Mouse (Mus musculus): ENCODE data around the gene Galc. TPM values are rescaled to one million over a fixed set of nuclear protein-coding genes. Genes with fewer than 3 reads are reported as not detected.

Gene Galc
- polyA plus RNA-seq, 1 experiment from 2014 or later, result 10.6 TPM

DNA sequence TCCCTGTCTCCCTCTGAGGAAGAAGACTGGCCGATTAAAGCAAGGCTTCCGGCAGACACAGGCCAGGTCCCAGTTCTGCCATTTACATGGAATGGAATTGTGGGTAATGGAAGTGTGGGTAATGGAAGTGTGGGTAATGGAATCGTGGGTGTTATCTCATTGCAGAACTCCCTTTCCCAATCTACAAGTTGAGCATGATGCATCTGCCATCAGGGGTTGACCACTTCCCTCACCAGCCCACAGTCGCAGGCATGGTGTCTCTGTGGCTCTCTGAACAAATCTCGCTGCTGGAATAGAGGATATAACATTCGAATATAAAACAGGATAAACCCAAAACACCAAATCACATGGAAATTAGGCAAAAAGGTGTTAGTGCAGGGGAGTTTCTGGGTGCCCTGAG, 48.8 kb downstream of the Galc start:
- no peak overlapping the region for H3K27ac ChIP-seq (ENCODE audit: low read depth)
- no peak overlapping the region for H3K4me2 ChIP-seq
- 84% methylated on average over 6 of the region's 6 CpGs for WGBS
- 0 out of 2 replicates have a peak, but pooled peaks cover 6% of the 10 kb centered on the region for H3K36me3 ChIP-seq (ENCODE audit: insufficient read depth)
- no peak for TF ChIP-seq CTCF (IDR thresholded peaks at IDR 0.05; ENCODE audit: low read depth)
- no peak overlapping the region for H3K4me3 ChIP-seq (ENCODE audit: low read depth, low read length)
- H3K27me3 ChIP-seq (ENCODE audit: insufficient read depth, low read length), result no peaks in the 10 kb centered on the region
- ATAC-seq (ENCODE audit: insufficient read depth) (no peak), DNase-seq (no peak)
- H3K4me1 ChIP-seq (ENCODE audit: insufficient read depth), result no peaks in the 10 kb centered on the region
- no peak overlapping the region for H3K9ac ChIP-seq
- H3K9me3 ChIP-seq (ENCODE audit: low read depth, low read length), result no peaks in the 10 kb centered on the region

- Histone ChIP-seq H3K4me1 (ENCODE audit: insufficient read depth) (no peaks in the 10 kb centered on the region), H3K27ac (ENCODE audit: low read depth) (no peak overlapping the region), H3K36me3 (ENCODE audit: insufficient read depth) (0 out of 2 replicates have a peak, but pooled peaks cover 1% of the 10 kb centered on the region), H3K4me2 (no peak overlapping the region), H3K9me3 (ENCODE audit: low read depth, low read length) (no peaks in the 10 kb centered on the region), H3K27me3 (ENCODE audit: insufficient read depth, low read length) (no peaks in the 10 kb centered on the region), H3K9ac (no peak overlapping the region), H3K4me3 (ENCODE audit: low read depth, low read length) (no peak overlapping the region)
- WGBS, result 79% methylated on average over 10 of the region's 10 CpGs
- no peak for TF ChIP-seq CTCF (IDR thresholded peaks at IDR 0.05; ENCODE audit: low read depth)
- DNase-seq (no peak), ATAC-seq (ENCODE audit: insufficient read depth) (no peak)
Measured at GRCm38 (mm10) chr12:98208104-98208503, 51.2 kb downstream of the Galc start.

DNA sequence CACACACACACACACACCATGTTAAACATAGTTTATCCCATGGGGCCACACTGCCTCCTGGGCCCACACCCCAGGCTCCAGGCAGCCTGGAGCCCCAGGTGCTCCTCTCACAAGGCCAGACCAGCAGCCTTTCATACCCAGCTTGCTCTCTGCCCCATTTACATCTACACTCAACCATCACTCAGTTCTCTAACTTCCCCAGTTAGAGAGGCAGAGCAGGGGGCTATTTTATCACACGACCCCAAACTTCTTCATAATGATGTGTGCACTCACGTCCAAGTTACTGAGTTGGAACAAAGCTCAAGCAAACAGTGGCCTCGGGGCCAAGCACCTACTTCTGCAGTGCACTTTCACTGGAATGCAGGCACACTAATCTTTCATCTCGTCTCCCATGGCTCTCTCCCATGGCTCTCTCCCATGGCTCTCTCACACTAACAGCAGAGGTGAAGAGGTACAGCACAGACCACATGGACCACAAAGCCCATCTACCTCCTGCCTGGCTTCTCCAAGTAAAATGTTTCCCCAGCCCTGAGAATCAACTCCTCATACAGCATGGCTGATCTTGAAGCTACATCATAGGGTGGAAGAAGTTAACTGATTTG, 53.7 kb downstream of the Galc start:
- Histone ChIP-seq H3K27ac (ENCODE audit: low read depth) (no peak overlapping the region), H3K9ac (no peak overlapping the region), H3K9me3 (ENCODE audit: low read depth, low read length) (no peaks in the 10 kb centered on the region), H3K36me3 (ENCODE audit: insufficient read depth) (peaks cover 4% of the 10 kb centered on the region; the same call in 1 of the 2 replicates), H3K4me1 (ENCODE audit: insufficient read depth) (no peaks in the 10 kb centered on the region), H3K27me3 (ENCODE audit: insufficient read depth, low read length) (no peaks in the 10 kb centered on the region), H3K4me2 (no peak overlapping the region), H3K4me3 (ENCODE audit: low read depth, low read length) (no peak overlapping the region)
- DNase-seq (no peak), ATAC-seq (ENCODE audit: insufficient read depth) (no peak)
- TF ChIP-seq CTCF (IDR thresholded peaks at IDR 0.05; ENCODE audit: low read depth), result no peak
- 43% methylated on average over 4 of the region's 4 CpGs for WGBS

DNA sequence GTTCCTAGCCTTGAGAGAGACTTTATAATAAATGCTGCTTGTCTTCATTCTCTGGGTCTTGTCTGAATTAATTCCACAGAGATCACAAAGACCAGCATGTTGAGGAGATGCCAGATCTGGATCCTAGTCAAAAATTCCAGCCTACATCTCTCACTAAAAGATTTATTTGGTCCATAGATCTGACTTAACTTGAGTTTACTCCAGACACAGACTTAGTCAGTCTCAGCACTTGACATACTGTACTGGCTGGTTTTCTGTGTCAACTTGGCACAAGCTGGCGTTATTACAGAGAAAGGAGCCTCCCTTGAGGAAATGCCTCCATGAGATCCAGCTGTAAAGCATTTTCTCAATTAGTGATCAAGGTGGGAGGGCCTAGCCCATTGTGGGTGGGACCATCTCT, 61.9 kb downstream of the Galc start:
- H3K9ac ChIP-seq, result no peak overlapping the region
- no peak for TF ChIP-seq CTCF (IDR thresholded peaks at IDR 0.05; ENCODE audit: low read depth)
- no peak overlapping the region for H3K4me3 ChIP-seq (ENCODE audit: low read depth, low read length)
- no peak overlapping the region for H3K27ac ChIP-seq (ENCODE audit: low read depth)
- no peak overlapping the region for H3K4me2 ChIP-seq
- H3K4me1 ChIP-seq (ENCODE audit: insufficient read depth), result no peaks in the 10 kb centered on the region
- 55% methylated on average over 1 of the region's 1 CpGs for WGBS
- no peak for DNase-seq
- peaks cover 4% of the 10 kb centered on the region; the same call in 1 of the 2 replicates for H3K36me3 ChIP-seq (ENCODE audit: insufficient read depth)
- no peaks in the 10 kb centered on the region for H3K27me3 ChIP-seq (ENCODE audit: insufficient read depth, low read length)
- no peaks in the 10 kb centered on the region for H3K9me3 ChIP-seq (ENCODE audit: low read depth, low read length)
- no peak for ATAC-seq (ENCODE audit: insufficient read depth)

- Histone ChIP-seq H3K36me3 (ENCODE audit: insufficient read depth) (no peaks in the 10 kb centered on the region), H3K4me3 (ENCODE audit: low read depth, low read length) (no peak overlapping the region), H3K27ac (ENCODE audit: low read depth) (no peak overlapping the region), H3K4me2 (no peak overlapping the region), H3K9me3 (ENCODE audit: low read depth, low read length) (no peaks in the 10 kb centered on the region), H3K9ac (no peak overlapping the region), H3K4me1 (ENCODE audit: insufficient read depth) (no peaks in the 10 kb centered on the region), H3K27me3 (ENCODE audit: insufficient read depth, low read length) (no peaks in the 10 kb centered on the region)
- no peak for DNase-seq
- WGBS, result 63% methylated on average over 1 of the region's 1 CpGs
- no peak for TF ChIP-seq CTCF (IDR thresholded peaks at IDR 0.05; ENCODE audit: low read depth)
- no peak for ATAC-seq (ENCODE audit: insufficient read depth)
Measured at GRCm38 (mm10) chr12:98190201-98190600, 69.1 kb downstream of the Galc start.

DNA sequence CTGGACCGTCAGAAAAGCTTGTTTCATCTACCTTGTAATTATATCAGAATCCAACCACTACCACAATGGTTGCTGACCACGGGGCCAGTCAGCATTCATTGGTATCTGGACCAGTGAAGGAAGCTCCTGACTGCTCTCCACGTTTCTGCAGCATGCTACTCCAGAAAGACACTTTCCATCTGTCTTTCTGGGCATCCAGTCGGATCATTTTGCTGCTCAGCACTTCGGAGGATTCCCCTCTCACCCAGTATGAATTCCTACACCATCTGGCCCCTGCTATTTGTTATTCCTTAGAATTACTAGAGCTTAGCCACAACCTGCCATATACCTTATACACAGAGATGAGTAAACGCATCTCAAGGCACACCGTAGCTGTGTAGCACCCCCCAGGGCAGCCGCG, 70.2 kb downstream of the Galc start:
- H3K4me3 ChIP-seq (ENCODE audit: low read depth, low read length), result no peak overlapping the region

DNA sequence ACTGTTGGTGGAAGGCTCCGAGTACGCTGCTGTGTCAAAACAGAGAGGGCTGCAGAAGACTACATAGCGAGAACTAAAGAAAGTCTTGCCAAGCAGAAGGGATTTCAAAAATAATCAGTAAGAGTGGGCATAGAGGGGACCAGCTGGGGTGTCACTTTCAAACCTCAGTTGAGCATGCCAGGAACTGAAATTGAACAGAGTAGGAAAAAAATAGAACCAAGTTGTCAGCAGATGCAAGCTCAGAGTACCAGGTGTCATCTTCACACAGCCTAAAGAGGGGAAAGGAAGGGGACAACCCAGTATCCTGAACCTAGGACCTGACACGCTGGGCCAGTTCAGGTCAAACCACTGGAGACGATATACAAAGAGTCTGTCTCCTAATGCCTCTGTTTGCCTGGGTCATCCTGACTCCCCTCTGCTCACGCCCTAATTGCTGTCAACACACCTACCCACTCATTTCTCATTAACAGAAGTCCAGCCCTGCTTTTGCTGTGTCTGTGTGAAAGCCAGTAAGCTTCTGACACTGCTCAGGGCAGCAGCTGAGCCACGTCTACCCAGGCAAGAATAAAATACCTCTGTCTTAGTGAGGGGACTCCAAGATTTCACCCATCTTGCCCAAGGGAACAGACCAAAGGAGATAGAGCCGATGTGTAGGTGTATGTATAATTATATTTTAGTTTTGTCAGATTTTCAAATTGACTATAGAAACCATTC, 71.9 kb downstream of the Galc start:
- no peak for ATAC-seq (ENCODE audit: insufficient read depth)
- H3K27me3 ChIP-seq (ENCODE audit: insufficient read depth, low read length), result no peaks in the 10 kb centered on the region
- WGBS, result 55% methylated on average over 8 of the region's 8 CpGs
- H3K9ac ChIP-seq, result no peak overlapping the region
- no peak for TF ChIP-seq CTCF (IDR thresholded peaks at IDR 0.05; ENCODE audit: low read depth)
- H3K4me2 ChIP-seq, result no peak overlapping the region
- H3K9me3 ChIP-seq (ENCODE audit: low read depth, low read length), result no peaks in the 10 kb centered on the region
- no peaks in the 10 kb centered on the region for H3K4me1 ChIP-seq (ENCODE audit: insufficient read depth)
- H3K4me3 ChIP-seq (ENCODE audit: low read depth, low read length), result no peak overlapping the region
- no peak overlapping the region for H3K27ac ChIP-seq (ENCODE audit: low read depth)
- no peak for DNase-seq
- no peaks in the 10 kb centered on the region for H3K36me3 ChIP-seq (ENCODE audit: insufficient read depth)

More for the DNA sequence above, 70.2 kb downstream of the Galc start:
- DNase-seq (no peak), ATAC-seq (ENCODE audit: insufficient read depth) (no peak)
- Histone ChIP-seq H3K4me1 (ENCODE audit: insufficient read depth) (no peaks in the 10 kb centered on the region), H3K9ac (no peak overlapping the region), H3K36me3 (ENCODE audit: insufficient read depth) (no peaks in the 10 kb centered on the region), H3K4me2 (no peak overlapping the region), H3K9me3 (ENCODE audit: low read depth, low read length) (no peaks in the 10 kb centered on the region), H3K27me3 (ENCODE audit: insufficient read depth, low read length) (no peaks in the 10 kb centered on the region), H3K27ac (ENCODE audit: low read depth) (no peak overlapping the region)
- no peak for TF ChIP-seq CTCF (IDR thresholded peaks at IDR 0.05; ENCODE audit: low read depth)
- 65% methylated on average over 9 of the region's 9 CpGs for WGBS

Data from lung, embryonic 14.5 days (tissue).